Mouse (Mus musculus) hindbrain, embryonic 15.5 days (tissue): ENCODE data around the gene Ceacam5. TPM values are rescaled to one million over a fixed set of nuclear protein-coding genes. Genes with fewer than 3 reads are reported as not detected.

Experiments used
- ATAC-seq: fragments of 200-750 bp; cut with Nextera tagmentation; 2 replicates; pipeline ENCODE4 v1.8.0; 2017; ENCODE audit warnings: low read depth, moderate number of reproducible peaks, moderate TSS enrichment; ENCODE audit not compliant: low FRiP score
- H3K27ac ChIP-seq: fragments of 300-500 bp; sonication (generic); replicated peaks from 2 replicates; pipeline ENCODE4 v1.5.1; 2015; ENCODE audit warnings: mild to moderate bottlenecking, inconsistent platforms
- H3K27me3 ChIP-seq: fragments of 300-500 bp; sonication (generic); 2 replicates; pipeline ENCODE4 v1.6.1; 2015; ENCODE audit warnings: control low read depth, inconsistent platforms
- H3K36me3 ChIP-seq: fragments of 300-500 bp; sonication (generic); 2 replicates; pipeline ENCODE4 v1.6.1; 2015; ENCODE audit warnings: control low read depth, inconsistent platforms
- H3K4me1 ChIP-seq: fragments of 300-500 bp; sonication (generic); replicated peaks from 2 replicates; pipeline ENCODE4 v1.6.1; 2015; ENCODE audit warnings: control low read depth, inconsistent platforms
- H3K4me2 ChIP-seq: fragments of 300-500 bp; sonication (generic); 2 replicates; pipeline ENCODE4 v1.6.1; 2015; ENCODE audit warnings: moderate library complexity, mild to moderate bottlenecking, inconsistent platforms
- H3K4me3 ChIP-seq: fragments of 300-500 bp; sonication (generic); 2 replicates; pipeline ENCODE4 v1.5.1; 2015; ENCODE audit warnings: mild to moderate bottlenecking, inconsistent platforms
- H3K9ac ChIP-seq: fragments of 300-500 bp; sonication (generic); 2 replicates; pipeline ENCODE4 v1.6.1; 2015; ENCODE audit warnings: inconsistent platforms
- H3K9me3 ChIP-seq: fragments of 300-500 bp; sonication (generic); 2 replicates; pipeline ENCODE4 v1.6.1; 2016; ENCODE audit warnings: control low read depth, inconsistent platforms
- WGBS: fragments of 180-500 bp; shearing (Covaris S2); methylation state at CpG from one replicate; pipeline ENCODE4 v1.1.7; 2015; 5-methylcytosine and 5-hydroxymethylcytosine counted together
- polyA plus RNA-seq: library from polyadenylated mRNA; unstranded; fragments of >200 nt; fragmentation: Nextera tagmentation; extraction: Ambion mirVana; gene quantifications from 2 replicates; pipeline ENCODE4 v1.2.1, GENCODE M21; 2015

The Ceacam5 gene
- polyA plus RNA-seq = not detected in 2 replicates

- no peak for ATAC-seq
- 53% methylated on average over 1 of the region's 1 CpGs for WGBS
- Histone ChIP-seq H3K9ac (no peak within 1 kb of the TSS), H3K4me1 (no peaks in the 10 kb centered on the region), H3K36me3 (no peaks in the 10 kb centered on the region), H3K27ac (no peak within 1 kb of the TSS), H3K4me2 (no peak within 1 kb of the TSS), H3K27me3 (no peaks in the 10 kb centered on the region), H3K4me3 (no peak within 1 kb of the TSS), H3K9me3 (peaks cover 44% of the 10 kb centered on the region)
Observed at GRCm38 (mm10) chr7:17712938-17713337, at the start of gene Ceacam5. Gene Ceacam5 (plus strand): TSS chr7:17713238.

Other genes with a start within 250 kb of the Ceacam5 start
- not detected in 2 replicates for gene Ceacam14, start 99.4 kb downstream of the Ceacam5 start, polyA plus RNA-seq
- gene Gm5155, start 158.5 kb downstream of the Ceacam5 start, polyA plus RNA-seq = not detected in 2 replicates